ENCODE assay signal across 16 mouse cellular contexts in genomic region chr6:25065913-25066312, GRCm38 (mm10).
"Had no signal": no experiment of that assay in that cellular context is flagged by ENCODE, and none has a peak within 500 bp of the region (broad histone marks: within the 10 kb centered on the region; RNA-seq: fewer than 3 reads in every experiment).

No protein-coding gene starts in this region.

- ATAC-seq: lung, postnatal 0 days; midbrain, embryonic 13.5 days; midbrain, embryonic 15.5 days had no signal

- H3K4me2 ChIP-seq: lung, embryonic 15.5 days; midbrain, embryonic 11.5 days; midbrain, embryonic 13.5 days; midbrain, embryonic 15.5 days; neural tube, embryonic 12.5 days; stomach, embryonic 15.5 days had no signal

- H3K4me1 ChIP-seq: lung, embryonic 15.5 days; megakaryocyte, embryonic 14.5 days; midbrain, embryonic 13.5 days; midbrain, embryonic 15.5 days; neural tube, embryonic 12.5 days; stomach, embryonic 15.5 days had no signal

- H3K4me3 ChIP-seq: lung, embryonic 15.5 days; megakaryocyte, embryonic 14.5 days; midbrain, embryonic 13.5 days; midbrain, embryonic 15.5 days; neural tube, embryonic 12.5 days; stomach, embryonic 15.5 days had no signal

- DNase-seq: lung, adult 2 months; lung, postnatal 14 days; lung, postnatal 36 days; right cerebral cortex, postnatal 14 days; thymus, adult 2 months; thymus, postnatal 36 days had no signal

- H3K9ac ChIP-seq: lung, embryonic 15.5 days; midbrain, embryonic 13.5 days; midbrain, embryonic 15.5 days; neural tube, embryonic 12.5 days; stomach, embryonic 15.5 days had no signal

- H3K9me3 ChIP-seq: lung, embryonic 15.5 days; midbrain, embryonic 13.5 days; midbrain, embryonic 15.5 days; neural tube, embryonic 12.5 days; stomach, embryonic 15.5 days had no signal

- H3K27me3 ChIP-seq: lung, embryonic 15.5 days; megakaryocyte, embryonic 14.5 days; midbrain, embryonic 13.5 days; midbrain, embryonic 15.5 days; neural tube, embryonic 12.5 days; stomach, embryonic 15.5 days had no signal

- H3K27ac ChIP-seq: lung, embryonic 15.5 days; macrophage; midbrain, embryonic 13.5 days; midbrain, embryonic 15.5 days; neural tube, embryonic 12.5 days; stomach, embryonic 15.5 days; stomach, postnatal 0 days had no signal

- H3K36me3 ChIP-seq: lung, embryonic 15.5 days; midbrain, embryonic 13.5 days; midbrain, embryonic 15.5 days; neural tube, embryonic 12.5 days; stomach, embryonic 15.5 days had no signal
